Mouse (Mus musculus): Measurements from ENCODE around the gene Ccdc183.

Ccdc183 gene

DNA sequence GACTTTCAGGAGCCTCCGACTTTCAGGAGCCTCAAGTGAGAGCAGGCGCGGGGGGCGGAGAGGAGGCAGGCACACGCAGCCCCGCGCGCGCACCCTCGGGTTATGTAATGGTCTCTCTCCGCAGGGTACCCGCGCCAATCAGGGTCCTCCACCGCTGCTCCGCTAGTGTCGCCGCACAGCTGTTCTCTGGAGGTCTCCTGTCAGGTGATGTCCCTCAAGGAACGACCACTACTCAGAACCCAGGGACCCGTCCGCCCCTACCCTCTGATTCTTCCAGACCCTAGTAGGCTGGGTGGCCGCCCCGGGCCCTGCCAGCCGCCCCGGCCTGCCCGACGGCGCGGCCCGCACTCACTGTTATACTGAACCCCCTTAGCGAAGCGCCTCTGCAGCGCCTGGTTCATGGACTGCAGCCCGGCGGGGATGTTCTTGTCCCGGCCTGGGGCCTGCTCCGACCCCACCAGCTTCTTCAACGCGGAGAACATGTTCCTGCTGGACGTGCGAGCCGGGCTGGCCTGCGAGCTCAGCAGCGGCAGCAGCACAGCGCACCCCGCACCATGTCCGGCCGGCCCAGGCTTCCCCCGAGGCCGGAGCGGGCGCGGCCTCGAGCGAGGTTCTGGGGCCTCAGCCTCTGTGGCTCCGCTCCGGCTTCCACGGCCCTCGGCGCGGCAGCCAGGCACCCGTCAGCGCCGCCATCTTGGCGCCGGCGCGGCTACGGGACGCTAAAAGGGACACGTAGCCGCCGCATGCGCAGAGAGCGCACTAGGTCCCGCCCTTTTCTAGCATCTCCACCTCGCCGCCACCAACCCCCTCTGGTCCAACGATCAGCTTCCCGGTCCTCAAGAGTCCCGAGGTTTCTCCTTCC is 9.5 kb downstream of the Ccdc183 start, which contains the start of gene Rabl6:
Gene Rabl6, minus strand, starts transcription at position 761 of the 862 bp plus-strand sequence.
- DNase-seq, result peak; percentile 92 to 94

DNA sequence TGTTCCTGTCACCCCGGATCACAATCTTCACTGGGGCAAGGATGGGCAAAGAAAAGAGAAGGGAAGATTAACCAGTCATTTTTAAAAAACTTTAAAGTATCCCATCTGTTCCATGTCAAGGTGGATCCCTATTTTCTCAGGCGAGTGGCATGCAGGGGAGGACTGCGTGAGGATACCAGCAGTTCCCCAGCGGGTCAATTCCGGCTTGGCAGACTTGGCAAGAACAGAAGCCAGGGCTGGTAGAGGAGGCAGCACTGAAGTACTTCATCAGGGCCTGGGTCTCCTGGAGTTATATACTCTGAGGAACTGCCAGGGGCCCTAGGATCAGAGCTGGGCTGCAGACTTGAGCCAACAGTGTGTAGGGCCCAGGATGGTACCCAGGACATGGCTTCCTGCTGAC is 15.0 kb downstream of the Ccdc183 start:
- peak in 1 of 2 experiments; percentile 35 for DNase-seq

DNA sequence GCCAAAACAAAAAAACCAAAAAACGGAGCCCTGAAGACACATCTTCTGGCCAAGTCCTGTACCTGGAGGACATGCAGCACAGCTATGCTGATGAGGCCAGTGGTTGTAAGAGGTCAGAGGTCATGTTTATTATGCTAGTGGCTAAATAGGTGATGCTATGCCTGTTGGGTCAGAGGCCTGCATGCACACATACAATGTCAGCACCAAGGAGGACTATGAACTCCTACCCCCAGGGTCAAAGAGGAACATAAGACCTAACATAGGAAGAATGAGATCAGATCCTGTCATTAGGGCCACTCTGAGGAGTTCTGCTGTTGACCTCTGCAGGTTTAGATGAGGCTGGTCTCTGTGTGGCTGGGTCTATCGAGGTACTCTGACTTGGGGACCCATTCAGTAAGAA is 17.4 kb downstream of the Ccdc183 start:
- no peak for DNase-seq

DNA sequence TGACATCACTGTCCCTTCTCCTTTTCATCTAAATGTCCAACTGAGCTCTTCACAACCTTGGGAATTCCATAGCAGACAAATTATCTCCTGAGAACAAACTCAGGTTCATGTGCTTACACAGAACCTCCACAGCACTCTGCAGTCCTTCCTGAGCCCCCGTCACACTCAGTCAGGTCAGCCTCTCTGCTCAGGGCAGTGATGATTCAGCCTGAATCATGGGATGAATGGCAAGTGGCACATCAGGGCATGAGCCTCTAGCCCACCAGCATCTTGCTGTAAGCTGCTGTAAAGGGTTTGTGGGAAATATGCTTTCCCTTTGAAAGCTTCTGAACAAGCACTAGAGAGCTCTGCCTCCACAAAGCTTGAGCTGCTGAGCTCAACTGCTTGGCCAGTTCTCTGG is 18.7 kb downstream of the Ccdc183 start:
- DNase-seq, result no peak

DNA sequence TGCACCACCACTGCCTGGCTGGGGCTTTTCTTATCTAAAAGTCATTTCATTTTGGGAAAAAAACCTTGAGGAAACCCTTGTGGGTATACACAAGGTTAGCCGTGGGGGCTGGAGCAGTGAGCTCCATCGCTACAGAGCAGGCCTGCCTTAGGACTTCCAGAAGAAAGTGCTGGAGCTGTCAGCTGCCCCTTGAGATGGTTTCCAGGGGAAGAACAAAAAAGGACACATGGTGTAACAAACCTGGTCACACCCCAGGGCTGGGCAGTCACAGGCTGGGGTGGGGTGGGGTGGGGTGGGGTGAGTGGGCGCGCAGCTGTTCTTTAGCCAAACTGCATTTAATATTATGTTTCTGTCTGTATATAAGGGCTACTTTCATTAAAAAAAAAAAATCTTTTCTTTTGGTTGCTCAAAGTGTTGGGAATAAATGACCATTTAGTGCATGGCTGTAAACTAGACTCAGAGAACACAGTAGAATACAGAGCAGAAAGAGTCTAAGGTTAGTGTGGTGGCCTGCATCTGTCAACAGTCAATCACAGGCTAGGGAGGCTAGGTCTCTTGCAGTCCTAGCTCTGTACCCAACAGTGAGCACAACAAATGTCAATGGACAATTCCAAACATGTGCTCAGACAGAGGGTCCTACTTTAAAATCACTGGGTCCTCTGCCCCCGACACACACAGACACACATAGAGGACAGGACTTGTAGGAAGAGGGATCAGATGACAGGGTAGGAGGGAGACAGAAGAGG is 20.5 kb downstream of the Ccdc183 start:
- DNase-seq, result no peak

DNA sequence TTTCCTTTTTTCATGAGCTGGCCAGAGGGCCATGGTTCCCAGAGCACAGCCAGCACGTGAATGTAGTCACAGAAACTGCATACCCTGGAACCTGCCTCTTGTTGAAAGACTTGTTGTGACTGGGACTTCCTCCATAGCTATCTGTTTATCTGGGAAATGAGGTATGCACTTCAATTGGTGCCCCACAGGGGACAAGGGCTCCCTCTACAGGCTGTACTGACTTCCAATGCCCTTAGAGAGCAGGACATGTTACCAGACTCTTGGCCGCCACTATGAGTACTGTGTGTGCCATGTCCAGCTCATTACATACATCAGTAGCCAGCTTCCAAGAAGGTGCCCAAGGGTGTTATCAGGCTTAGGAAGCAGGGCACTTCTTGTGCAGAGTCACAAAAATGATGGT is 25.6 kb downstream of the Ccdc183 start:
- DNase-seq, result peak; percentile 47 to 54

DNA sequence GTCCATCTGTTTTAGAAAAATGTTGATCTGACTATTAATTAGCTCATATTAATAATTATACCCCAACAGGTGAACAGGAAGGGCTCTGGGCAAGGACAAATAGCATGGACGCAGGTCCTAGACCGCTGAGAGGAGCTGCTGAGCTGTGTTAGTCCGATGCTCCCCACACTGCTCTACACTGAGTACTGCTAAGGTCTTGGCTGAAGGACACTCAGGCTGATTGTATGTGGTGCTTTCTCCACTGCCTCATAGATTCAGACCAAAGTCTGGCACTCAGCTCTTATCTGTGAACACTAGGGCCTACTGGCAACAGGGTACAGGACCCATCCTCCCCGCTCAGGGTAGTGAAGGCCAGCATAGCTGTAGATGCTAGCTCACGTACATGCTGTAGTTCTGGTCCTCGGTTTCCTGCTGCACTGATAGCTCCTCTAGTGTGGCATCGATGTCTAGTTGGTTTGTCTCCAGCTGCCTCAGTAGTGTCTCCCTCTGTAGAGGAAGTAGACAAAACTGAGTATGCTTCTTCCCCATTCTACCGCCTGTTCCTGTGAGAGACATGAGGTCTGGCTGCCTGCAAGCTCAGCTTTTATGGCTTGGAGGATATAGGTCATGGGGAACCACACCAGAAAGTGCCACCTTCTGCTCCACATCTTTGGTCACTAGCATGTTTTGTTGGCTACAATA is 29.1 kb downstream of the Ccdc183 start:
- no peak for DNase-seq

DNA sequence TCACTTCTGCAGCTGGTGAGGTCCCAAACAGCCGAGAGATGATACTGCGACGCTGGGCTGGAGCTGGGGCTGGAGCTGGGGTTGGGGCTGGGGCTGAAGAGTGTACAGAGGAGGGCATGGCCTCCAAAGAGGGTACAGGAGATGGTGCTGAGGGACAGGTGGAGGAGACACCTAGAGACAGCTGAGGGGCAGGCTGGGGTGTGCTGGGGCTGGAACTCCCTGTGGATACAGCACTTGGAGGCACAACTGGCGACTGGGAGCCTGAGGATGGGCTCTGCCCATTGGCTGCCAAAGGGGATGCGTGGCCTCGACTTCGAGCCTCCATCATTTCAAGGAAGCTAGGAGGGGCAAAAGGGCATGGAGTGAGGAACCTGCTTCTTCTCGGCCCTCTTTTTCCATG is 30.2 kb downstream of the Ccdc183 start:
- DNase-seq, result no peak

DNA sequence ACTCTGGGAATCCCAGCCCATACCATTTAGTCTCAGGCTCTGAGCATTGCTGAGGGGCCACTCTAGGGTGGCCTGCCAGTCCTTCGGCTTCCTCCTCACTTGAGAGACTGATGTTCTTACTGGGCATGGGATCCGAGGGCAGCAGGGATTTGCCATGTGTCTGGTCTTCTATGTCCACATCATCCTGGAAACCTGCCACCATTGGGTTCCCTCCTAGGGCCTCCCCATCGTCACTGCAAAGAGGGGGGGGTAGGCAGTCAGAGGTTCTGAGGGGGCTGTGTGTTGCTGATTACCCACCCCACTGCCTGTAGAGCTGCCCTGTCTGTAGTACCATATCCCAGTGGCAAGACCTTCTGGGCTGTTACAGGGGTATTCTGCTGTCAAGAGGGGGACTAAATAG is 31.9 kb downstream of the Ccdc183 start:
- DNase-seq, result peak in 1 of 2 experiments; percentile 20

DNA sequence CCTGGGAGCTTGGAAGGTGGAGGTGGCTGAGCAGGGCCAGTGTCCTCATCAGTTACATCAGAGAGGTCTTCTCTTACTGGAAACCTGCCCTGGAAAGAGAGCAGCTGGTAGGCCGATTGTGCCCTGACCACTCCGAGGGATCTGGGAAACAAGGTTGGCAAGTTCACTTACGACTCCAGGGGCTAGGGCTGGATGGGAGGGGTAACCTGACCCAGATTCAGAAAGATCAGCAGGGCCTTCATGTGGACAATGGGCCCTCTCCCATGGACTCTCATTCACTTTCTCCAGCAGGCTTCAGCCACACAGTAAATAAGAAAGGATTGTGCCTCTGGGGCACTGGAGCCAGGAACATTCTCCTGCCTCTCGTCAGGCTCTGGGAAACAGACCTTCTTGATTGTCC is 32.6 kb downstream of the Ccdc183 start:
- DNase-seq, result peak in 1 of 2 experiments; percentile 5

DNA sequence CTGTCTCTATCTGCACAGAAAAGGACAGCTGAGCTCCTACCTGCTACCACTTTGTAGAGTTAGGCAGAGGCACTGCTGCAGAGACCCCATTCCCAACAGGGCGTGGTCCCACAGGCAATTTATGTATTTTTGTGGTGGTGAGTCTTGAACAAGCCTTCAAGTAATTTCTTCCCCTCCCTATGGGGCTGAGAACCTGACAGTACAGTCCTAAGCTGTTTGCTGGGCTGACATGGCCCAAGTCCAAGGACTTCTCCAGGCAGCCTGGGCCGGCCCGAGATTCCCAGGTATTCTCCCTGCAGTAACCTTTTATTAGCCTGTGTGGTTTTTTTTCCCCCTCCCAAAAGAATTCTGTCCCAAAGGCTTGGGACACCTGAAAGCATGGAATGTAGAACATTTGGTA is 33.3 kb downstream of the Ccdc183 start:
- DNase-seq, result peak; percentile 52 to 58

DNA sequence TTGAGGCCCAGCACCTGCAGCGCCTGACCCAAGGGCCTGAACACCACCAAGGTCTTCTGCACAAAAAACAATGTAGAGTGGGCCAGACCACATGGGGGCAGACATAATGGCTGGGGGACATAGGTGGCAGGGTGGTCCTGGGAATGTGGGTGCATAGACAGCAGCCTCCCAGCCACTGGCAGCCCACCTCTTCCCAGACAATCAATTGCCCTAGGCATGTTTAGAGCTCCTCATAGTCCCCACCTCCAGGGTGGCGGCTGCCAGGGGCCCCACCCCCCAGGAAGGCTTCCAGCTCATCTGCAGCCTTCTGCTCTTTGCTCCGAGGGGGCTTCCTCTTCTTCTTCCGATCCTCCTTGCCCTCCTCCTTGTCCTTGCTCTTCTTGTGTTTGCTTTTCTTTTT is 33.9 kb downstream of the Ccdc183 start:
- no peak for DNase-seq

DNA sequence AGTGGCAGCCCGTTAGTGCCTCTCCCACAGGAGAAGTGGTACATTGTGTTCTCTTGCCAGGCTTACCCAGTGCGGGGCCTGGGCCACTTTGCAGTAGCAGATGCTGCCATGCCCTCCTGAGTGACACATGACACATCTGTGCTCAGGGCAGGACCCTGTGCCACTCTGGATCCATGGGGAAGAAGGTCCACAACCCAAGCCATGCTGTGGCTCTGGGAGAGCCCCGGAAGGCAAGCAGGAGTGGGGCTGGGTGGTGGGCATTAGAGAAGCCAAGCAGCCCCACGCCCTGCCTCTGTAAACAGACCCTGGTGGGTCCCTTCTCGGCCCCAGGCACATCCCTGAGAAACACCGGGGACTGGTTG is 34.4 kb downstream of the Ccdc183 start:
- no peak for DNase-seq

DNA sequence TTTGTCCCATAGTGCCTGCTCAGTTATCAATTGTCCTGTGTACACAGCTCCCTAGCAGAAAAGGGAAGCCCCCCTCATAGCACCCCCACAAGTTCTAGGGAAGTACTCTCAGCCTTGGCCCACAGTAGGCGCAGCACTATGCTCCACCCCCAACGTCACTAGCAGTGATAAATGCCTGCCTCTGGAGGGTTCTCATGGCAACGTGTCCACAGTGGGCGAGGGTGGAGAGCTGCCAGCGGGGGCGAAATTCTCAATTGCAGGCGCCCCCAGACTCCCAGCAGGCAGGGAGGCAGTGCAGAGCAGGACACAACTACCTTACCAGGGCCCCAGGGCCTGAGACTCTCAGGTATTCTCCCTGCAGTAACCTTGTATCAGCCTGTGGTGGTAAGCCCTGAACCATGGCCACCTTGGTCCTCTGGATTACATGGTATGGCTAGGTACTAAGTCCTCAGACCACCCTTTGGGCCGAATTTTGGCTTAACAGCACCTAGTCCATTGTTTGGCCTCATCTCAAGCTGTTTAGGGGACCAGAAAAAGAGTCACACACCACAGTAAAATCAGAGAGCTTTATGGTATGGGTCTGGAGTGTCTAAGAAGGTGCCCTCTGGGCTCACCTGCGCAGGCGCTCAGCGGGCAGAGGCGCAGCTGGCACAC is 34.9 kb downstream of the Ccdc183 start:
- DNase-seq, result peak; percentile 51 to 55

DNA sequence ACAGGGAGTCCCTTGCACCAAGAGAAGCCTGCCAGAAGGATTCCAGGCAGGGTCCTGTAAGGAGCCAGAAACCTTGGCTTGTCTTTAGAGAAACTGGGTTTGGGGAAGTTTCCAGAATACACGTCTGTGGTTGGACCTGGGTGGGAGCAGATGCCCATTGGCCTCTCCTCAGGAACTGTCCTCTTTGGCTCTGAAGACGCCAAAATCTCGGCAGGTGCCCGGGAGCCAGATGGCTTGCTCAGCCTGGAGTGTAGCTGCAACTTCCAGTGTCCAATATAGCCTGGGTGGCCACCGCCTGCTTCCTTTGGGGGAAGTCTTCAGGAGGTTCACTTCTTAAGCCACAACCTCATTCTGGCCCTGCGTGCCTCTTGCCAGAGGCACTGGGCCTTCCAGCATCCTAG is 35.6 kb downstream of the Ccdc183 start:
- peak; percentile 90 to 91 for DNase-seq

DNA sequence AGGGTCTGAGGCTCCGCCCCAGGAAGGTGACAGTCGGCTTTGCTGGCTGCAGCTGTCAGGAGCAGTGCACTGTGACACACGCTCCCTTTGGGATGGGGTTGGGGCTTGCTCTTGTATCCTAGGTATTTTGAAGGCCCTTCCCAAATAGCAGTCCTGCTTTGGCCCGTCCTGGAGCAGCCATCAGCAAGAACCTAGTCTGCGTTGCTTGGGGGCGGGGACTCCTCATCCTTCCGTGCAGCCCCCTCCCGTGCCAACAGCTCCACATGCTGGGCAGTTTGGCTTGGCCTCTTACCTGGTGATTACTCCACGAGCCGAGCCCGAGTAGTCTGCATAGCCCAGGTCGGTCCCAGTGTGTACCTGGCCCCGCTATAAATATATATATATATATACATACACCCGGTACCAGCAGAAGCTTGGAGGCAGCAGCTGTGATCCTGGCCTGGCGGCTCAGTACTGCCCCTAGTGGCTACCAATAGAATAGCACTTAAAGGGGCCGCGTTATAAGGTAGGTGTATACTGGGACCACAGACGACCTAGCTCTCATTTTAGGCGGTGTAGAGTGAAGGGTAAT is 36.1 kb downstream of the Ccdc183 start, which contains the start of gene Ajm1:
Gene Ajm1, minus strand, starts transcription at position 464 of the 571 bp plus-strand sequence.
- DNase-seq, result peak; percentile 75 to 84

DNA sequence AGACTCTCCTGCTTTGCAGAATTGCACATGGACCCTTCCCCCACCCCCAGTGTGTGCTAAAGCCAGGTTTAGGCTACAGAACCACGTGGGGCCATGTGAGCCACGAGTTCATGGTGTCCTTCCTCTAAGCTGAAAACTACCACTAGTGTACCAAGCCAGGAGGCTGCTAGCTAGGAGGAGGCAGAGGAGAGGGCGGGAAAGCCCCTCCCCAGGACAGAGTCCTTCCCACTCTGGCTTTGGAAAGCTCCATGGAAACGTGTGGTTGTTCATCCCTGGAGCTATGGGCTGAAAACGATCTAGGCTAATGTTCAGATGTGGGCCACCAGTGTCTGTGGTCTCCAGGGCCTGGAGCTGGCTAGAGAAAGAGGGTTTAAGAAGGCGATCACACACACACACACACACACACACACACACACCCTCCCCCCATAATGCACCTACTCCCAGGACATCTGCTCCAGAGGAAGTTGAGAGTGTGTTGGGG is 36.8 kb downstream of the Ccdc183 start:
- peak; percentile 46 to 52 for DNase-seq

DNA sequence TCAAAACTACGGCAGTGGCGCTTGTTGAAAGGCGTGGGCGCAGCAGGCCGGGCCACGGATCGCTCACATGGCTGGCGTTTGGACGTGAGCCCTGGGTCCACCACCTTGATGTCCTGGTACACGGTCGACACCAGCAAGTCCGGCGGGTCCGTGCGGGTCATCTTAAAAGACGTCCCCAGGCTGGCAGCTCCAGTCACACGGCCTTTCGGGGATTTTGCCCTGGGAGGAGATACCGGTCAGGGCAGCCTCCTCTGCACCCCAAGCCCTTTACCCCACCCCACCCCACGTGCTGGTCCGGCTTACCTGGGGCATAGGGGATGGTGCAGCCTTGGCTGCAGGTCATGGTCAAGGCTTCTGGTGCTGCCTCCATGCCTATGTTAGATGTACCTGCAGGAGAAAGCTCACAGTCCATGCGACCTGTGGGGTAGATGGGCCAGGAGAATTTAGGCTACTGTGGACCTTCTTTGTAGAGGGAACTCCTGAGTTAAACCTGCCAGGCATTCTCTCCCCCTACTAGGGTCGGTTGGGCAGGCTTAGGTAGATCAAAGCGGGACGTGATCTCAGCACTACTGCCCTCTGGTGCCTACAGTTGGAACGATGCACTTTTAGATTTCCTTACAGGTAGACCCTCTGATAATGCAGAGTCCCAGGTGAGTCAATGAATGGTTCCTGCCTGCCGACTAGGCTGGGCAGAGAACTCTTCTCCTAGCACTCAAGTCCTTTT is 37.6 kb downstream of the Ccdc183 start:
- DNase-seq, result peak; percentile 79 to 89

DNA sequence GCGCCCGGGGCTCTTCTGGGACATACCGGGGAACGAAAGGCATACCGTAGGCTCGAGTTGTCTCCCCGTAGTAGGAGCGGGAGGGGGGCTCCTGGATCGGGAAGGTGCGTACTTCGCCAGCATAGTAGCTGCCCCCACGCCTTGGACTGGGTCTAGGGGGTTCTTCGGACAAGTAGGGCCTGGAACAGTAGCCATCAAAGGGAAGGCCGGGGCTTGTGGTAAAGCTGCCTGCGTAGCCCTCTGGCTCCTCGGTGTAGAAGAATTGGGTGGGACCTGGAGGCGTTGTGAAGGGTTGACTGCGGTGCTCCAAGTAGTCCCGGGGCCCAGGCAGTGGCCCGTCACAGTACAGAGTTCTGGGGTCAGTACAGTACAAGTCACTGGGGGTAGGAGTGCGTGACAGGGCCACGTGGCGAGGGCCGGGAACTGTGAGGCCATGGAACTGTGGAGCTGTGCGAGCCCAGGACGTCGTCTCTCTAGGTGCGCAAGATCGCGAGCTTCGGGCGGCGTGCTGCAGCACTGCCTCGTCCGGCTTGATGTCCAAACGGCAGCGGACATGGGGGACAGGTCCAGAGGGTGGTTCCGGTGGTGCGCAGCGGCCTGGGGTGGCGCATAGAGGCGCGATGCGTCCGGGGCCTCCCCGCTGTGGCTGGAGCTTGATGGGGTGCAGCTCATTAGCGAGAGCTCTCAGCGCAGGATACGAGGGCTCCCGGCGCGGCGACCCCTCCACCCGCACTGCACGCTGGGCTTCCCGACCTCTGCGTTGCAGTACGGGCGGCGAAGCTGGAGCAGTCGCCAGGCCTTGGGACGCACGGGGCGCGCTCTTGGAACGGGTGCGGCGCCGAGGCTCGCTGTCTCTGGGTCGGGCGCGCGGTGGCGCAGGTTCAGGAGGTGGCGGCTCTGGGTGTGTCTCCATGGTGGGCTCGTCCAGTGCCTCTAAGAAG is 38.4 kb downstream of the Ccdc183 start:
- peak; percentile 59 to 66 for DNase-seq
